Mouse (Mus musculus) layer of hippocampus, adult 2 months (tissue): ENCODE measurements at regions not wholly inside any gene's neighbourhood (a gene's known extent, or its start where the extent isn't known, plus 50 kb on each side); places are given as distances from the start of the nearest gene placed in this dataset.

Source experiments
- DNase-seq, 2 experiments: peaks; one replicate each; pipeline ENCODE4 v3.0.0; 2022; ENCODE audit warnings: low spot score in 2 of 2
- H3K27ac ChIP-seq: fragments of 200-600 bp; 2 replicates; pipeline ENCODE4 v1.8.1; 2022
- H3K4me3 ChIP-seq: fragments of 200-600 bp; 2 replicates; pipeline ENCODE4 v1.8.1; 2022; ENCODE audit warnings: mild to moderate bottlenecking
- CTCF ChIP-seq: fragments of 200-600 bp; conservative IDR thresholded peaks from 2 replicates; pipeline ENCODE4 v1.8.1; 2022; ENCODE audit warnings: antibody characterized with exemption, mild to moderate bottlenecking, moderate library complexity

GRCm38 (mm10) chr14:46514262-46514932, 123.9 kb upstream of the Bmp4 start:
- no peak for DNase-seq
- H3K4me3 ChIP-seq = no peak overlapping the region
- no peak overlapping the region for H3K27ac ChIP-seq
- no peak for TF ChIP-seq CTCF

- no peak overlapping the region for H3K27ac ChIP-seq
- TF ChIP-seq CTCF = no peak
- no peak for DNase-seq
- H3K4me3 ChIP-seq = no peak overlapping the region
These were observed 121.6 kb upstream of the Bmp4 start for GRCm38 (mm10) chr14:46512118-46512517.

- no peak for TF ChIP-seq CTCF
- DNase-seq = no peak
These were observed 118.4 kb upstream of the Bmp4 start for GRCm38 (mm10) chr14:46508871-46509270.

GRCm38 (mm10) chr14:46505266-46505665, 114.8 kb upstream of the Bmp4 start:
- Histone ChIP-seq H3K27ac (no peak overlapping the region), H3K4me3 (no peak overlapping the region)
- TF ChIP-seq CTCF = peak; percentile 39
- DNase-seq = no peak

More at GRCm38 (mm10) chr14:46508871-46509270, 118.4 kb upstream of the Bmp4 start:
- no peak overlapping the region for H3K4me3 ChIP-seq
- no peak overlapping the region for H3K27ac ChIP-seq

DNA sequence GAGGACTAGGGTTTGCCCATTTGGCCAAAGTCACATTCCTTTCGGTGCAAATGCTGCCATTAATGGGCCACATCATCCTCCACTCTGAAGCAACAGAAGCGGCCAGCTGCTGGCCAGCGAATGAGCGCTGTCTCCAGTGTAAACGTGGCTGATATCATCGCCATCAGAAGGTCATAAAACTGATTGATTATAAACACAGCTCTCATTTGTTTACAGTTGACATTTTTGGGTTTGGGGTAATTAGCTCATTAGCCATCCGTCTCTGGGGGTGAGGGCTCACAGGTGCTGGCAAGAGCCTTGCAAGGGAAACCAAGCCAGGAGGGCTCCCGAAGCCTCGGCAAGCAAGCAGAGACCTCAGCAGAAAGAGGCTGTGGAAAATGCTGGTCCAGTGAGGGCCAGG, 101.1 kb upstream of the Bmp4 start:
- Histone ChIP-seq H3K4me3 (no peak overlapping the region), H3K27ac (no peak overlapping the region)
- TF ChIP-seq CTCF = no peak
- DNase-seq = no peak

- DNase-seq = no peak
- no peak for TF ChIP-seq CTCF
- no peak overlapping the region for H3K4me3 ChIP-seq
- H3K27ac ChIP-seq = no peak overlapping the region
These were observed 100.7 kb upstream of the Bmp4 start for GRCm38 (mm10) chr14:46491182-46491581.

DNA sequence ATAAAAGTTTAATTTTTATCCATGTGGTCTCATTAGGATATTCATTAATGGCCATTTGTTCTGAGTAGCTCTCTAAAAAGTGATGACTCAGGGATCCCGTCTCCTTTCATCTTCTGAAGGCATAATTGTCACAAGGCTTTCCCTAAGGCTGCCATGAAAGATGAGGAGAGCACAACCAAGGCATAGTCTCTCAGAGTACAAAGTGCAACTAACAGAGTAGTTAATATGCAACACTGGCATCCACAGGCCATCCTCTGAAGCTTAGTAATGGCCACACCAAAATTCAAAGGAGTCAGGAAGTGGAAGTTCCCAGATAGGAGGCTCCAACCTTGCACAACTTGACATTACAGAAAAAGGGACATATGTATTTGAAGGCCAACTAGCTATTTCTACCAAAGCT, 97.1 kb upstream of the Bmp4 start:
- Histone ChIP-seq H3K4me3 (no peak overlapping the region), H3K27ac (no peak overlapping the region)
- no peak for TF ChIP-seq CTCF
- DNase-seq = no peak

DNA sequence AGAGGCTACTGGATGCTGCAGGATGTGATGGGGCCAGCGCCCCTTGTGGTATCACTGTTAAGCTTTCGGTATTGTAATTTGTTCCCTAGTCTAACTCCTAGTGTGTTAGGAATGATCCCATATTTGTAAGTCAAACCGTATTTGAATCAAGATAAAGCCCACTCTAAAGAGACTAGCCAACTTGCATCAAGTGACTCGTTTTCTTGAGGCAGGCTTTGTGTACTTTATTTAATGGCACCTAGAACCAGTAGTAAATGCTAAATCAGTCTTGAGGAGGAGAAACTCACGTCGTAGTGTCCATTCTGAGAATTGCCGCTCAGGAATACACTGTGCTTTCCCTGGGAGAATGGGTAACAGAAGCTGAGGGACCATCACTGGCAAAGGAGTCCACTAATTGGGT, 89.9 kb upstream of the Bmp4 start:
- DNase-seq = no peak
- H3K27ac ChIP-seq = no peak overlapping the region
- no peak overlapping the region for H3K4me3 ChIP-seq
- TF ChIP-seq CTCF = no peak

DNA sequence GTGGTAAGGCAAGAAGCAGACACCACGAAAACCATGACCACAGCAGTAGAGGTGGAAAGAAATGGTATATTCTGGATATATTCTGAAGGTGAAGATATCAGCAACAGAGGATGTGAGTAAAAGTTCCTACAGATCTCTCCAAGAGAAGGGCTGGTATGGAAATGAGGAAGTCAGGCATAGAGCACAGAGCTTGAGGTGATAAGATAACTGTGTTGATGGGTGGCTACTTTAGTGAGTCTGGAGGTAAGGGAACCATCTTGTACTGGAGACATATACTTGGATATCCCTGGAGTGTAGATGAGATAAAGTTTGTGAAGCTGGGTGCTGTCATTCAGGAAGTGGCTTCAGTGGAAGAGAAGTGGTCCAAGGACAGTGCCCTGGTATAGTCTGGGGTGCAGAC, 85.5 kb upstream of the Bmp4 start:
- DNase-seq = no peak
- no peak for TF ChIP-seq CTCF
- no peak overlapping the region for H3K27ac ChIP-seq
- no peak overlapping the region for H3K4me3 ChIP-seq

DNA sequence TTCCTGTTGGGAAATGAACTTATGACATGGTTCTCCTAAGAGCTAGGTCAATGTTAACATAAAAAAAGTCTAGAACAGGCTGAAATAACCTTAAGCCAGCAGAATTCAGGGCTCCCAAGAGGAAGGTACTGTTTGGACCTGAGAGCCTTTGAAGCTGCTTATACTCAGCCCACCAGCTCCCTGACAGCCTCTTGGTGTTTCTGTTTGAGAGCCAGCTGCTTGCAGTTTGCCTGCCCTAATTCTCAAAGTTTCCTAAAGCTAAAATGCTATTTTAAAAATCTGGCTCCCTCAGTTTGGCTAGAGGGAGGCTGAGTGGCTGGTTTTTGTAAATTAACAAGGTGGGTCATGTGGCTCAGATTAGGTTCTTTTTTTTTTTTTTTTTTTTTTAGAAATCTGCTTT, 72.5 kb upstream of the Bmp4 start:
- DNase-seq = no peak
- TF ChIP-seq CTCF = no peak
- no peak overlapping the region for H3K27ac ChIP-seq
- H3K4me3 ChIP-seq = no peak overlapping the region

GRCm38 (mm10) chr14:46461960-46462359, 71.5 kb upstream of the Bmp4 start:
- no peak for TF ChIP-seq CTCF
- no peak overlapping the region for H3K4me3 ChIP-seq
- no peak overlapping the region for H3K27ac ChIP-seq
- DNase-seq = no peak

- DNase-seq = no peak
- Histone ChIP-seq H3K27ac (no peak overlapping the region), H3K4me3 (no peak overlapping the region)
- no peak for TF ChIP-seq CTCF
These were observed 64.0 kb upstream of the Bmp4 start for GRCm38 (mm10) chr14:46454500-46454899.

DNA sequence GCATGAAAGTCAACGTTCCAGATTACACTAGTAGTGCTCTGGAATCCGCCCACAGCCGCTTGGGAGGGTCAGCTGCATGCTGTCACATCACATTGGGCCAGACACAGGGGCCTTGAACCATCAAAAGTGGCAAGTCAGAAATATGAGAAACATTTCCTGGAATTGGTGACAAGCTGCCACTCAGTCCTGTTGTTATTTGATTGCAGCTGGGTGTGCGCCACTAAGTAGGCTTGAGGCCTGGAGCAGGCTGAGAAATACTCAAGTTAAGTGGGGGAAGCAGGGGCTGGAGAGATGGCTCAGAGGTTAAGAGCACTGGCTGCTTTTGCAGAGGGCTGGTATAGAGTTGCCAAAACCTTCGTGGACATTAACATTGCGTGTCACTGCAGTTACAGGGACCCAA, 51.2 kb upstream of the Bmp4 start:
- H3K4me3 ChIP-seq = no peak overlapping the region
- no peak overlapping the region for H3K27ac ChIP-seq
- no peak for TF ChIP-seq CTCF
- DNase-seq = no peak
